Mouse (Mus musculus): ENCODE measurements at regions not wholly inside any gene's neighbourhood (a gene's known extent, or its start where the extent isn't known, plus 50 kb on each side); places are given as distances from the start of the nearest gene placed in this dataset.

GRCm38 (mm10) chr4:105987963-105988602, 198.4 kb downstream of the Gm12728 start:
- TF ChIP-seq POLR2A (IDR thresholded peaks at IDR 0.05; ENCODE audit: borderline replicate concordance, extremely low read depth, insufficient read depth, insufficient read length, poor library complexity, severe bottlenecking): no peak
- TF ChIP-seq CTCF (IDR thresholded peaks at IDR 0.05; ENCODE audit: borderline replicate concordance, extremely low read depth, insufficient read depth, insufficient read length): no peak
